Mouse (Mus musculus) c-Kit-positive CD71-negative TER-119-negative erythroid progenitor cells, embryonic 14.5 days (primary cell): Measurements from ENCODE around the gene Dmrtc1c2.
"Not testable (repeated sequence)": the region's sequence is repeated elsewhere in the genome, so short reads cannot be mapped to it uniquely, and the experiment has no call there.

ENCODE experiments used
- DNase-seq: peaks from one replicate; pipeline ENCODE4 v3.0.0-alpha.2; 2013; ENCODE audit warnings: low read depth

Gene Dmrtc1c2

GRCm38 (mm10) chrX:102854516-102854915 lies at the start of gene Dmrtc1c2:
TSS of gene Dmrtc1c2 (minus strand) at chrX:102854616.
- not testable (repeated sequence) for DNase-seq

- DNase-seq: no peak
These were observed 13.5 kb upstream of the Dmrtc1c2 start, which contains the start of gene 1700031F05Rik for GRCm38 (mm10) chrX:102867871-102868270. TSS of gene 1700031F05Rik (minus strand) at chrX:102867971.

GRCm38 (mm10) chrX:102812311-102812710 lies 42.1 kb downstream of the Dmrtc1c2 start:
- DNase-seq: no peak

GRCm38 (mm10) chrX:102802663-102803062 lies 51.8 kb downstream of the Dmrtc1c2 start, which contains the start of gene Dmrtc1c1:
TSS of gene Dmrtc1c1 (plus strand) at chrX:102802963.
- not testable (repeated sequence) for DNase-seq
